Mouse (Mus musculus) embryonic facial prominence, embryonic 11.5 days (tissue): ENCODE data around the gene Tpm1. TPM values are rescaled to one million over a fixed set of nuclear protein-coding genes. Genes with fewer than 3 reads are reported as not detected.
A peak's percentile ranks its signal among the peaks of the same experiment; 100 is the strongest.

Experiments used
- ATAC-seq: fragments of 200-750 bp; cut with Nextera tagmentation; replicated peaks from 2 replicates; pipeline ENCODE4 v1.8.0; 2017; ENCODE audit warnings: low read depth; ENCODE audit not compliant: insufficient number of reproducible peaks, low FRiP score, low TSS enrichment
- DNase-seq: peaks from one replicate; pipeline ENCODE4 v3.0.0-alpha.2; 2015; ENCODE audit warnings: low spot score
- H3K27ac ChIP-seq: fragments of 300-500 bp; sonication (generic); replicated peaks from 2 replicates; pipeline ENCODE4 v1.5.1; 2014; ENCODE audit warnings: mild to moderate bottlenecking, low read depth, low read length, control low read depth
- H3K27me3 ChIP-seq: fragments of 300-500 bp; sonication (generic); 2 replicates; pipeline ENCODE4 v1.6.1; 2014; ENCODE audit warnings: mild to moderate bottlenecking, low read length, moderate library complexity, mixed read lengths; ENCODE audit not compliant: control insufficient read depth, insufficient read depth
- H3K36me3 ChIP-seq: fragments of 300-500 bp; sonication (generic); replicated peaks from 2 replicates; pipeline ENCODE4 v1.6.1; 2014; ENCODE audit warnings: low read depth, mild to moderate bottlenecking, low read length, moderate library complexity, mixed read lengths; ENCODE audit not compliant: control insufficient read depth, insufficient read depth
- H3K4me1 ChIP-seq: fragments of 300-500 bp; sonication (generic); 2 replicates; pipeline ENCODE4 v1.6.1; 2014; ENCODE audit warnings: low read length, mixed read lengths; ENCODE audit not compliant: control insufficient read depth, insufficient read depth
- H3K4me2 ChIP-seq: fragments of 300-500 bp; sonication (generic); 2 replicates; pipeline ENCODE4 v1.6.1; 2014; ENCODE audit warnings: low read depth, mild to moderate bottlenecking, control low read depth, low read length, moderate library complexity
- H3K4me3 ChIP-seq: fragments of 300-500 bp; sonication (generic); 2 replicates; pipeline ENCODE4 v1.5.1; 2014; ENCODE audit warnings: low read depth, low read length, control low read depth
- H3K9ac ChIP-seq: fragments of 300-500 bp; sonication (generic); replicated peaks from 2 replicates; pipeline ENCODE4 v1.6.1; 2014; ENCODE audit warnings: mild to moderate bottlenecking, control low read depth, low read length
- H3K9me3 ChIP-seq: fragments of 300-500 bp; sonication (generic); replicated peaks from 2 replicates; pipeline ENCODE4 v1.6.1; 2016; ENCODE audit warnings: mild to moderate bottlenecking, low read length, inconsistent platforms, mixed read lengths; ENCODE audit not compliant: control insufficient read depth
- WGBS: fragments of 180-500 bp; shearing (Covaris S2); extraction: QIAGEN DNeasy Blood & Tissue Kit; methylation state at CpG from one replicate; pipeline ENCODE4 v1.1.7; 2014; 5-methylcytosine and 5-hydroxymethylcytosine counted together
- polyA plus RNA-seq: library from polyadenylated mRNA; unstranded; fragments of >200 nt; fragmentation: Nextera tagmentation; extraction: Ambion mirVana; gene quantifications from 2 replicates; pipeline ENCODE4 v1.2.1, GENCODE M21; 2014

The Tpm1 gene
- polyA plus RNA-seq, 1 experiment from 2014 or later: 596 TPM

- 67% methylated on average over 2 of the region's 2 CpGs for WGBS
- ATAC-seq (no peak), DNase-seq (no peak)
- Histone ChIP-seq H3K27ac (no peak overlapping the region), H3K4me1 (peaks cover 3% of the 10 kb centered on the region), H3K9ac (no peak overlapping the region), H3K4me2 (no peak overlapping the region), H3K4me3 (no peak overlapping the region), H3K9me3 (no peaks in the 10 kb centered on the region), H3K36me3 (no peaks in the 10 kb centered on the region), H3K27me3 (no peaks in the 10 kb centered on the region)
These were observed 35.7 kb downstream of the Tpm1 start for GRCm38 (mm10) chr9:67013501-67013900.

GRCm38 (mm10) chr9:67012470-67012869 is 36.7 kb downstream of the Tpm1 start:
- H3K4me3 ChIP-seq: no peak overlapping the region
- WGBS: 47% methylated on average over 3 of the region's 3 CpGs
- H3K9me3 ChIP-seq: no peaks in the 10 kb centered on the region
- H3K9ac ChIP-seq: no peak overlapping the region
- no peak for ATAC-seq
- DNase-seq: peak; percentile 31
- H3K4me1 ChIP-seq: peaks cover 3% of the 10 kb centered on the region
- no peak overlapping the region for H3K27ac ChIP-seq
- no peaks in the 10 kb centered on the region for H3K27me3 ChIP-seq
- H3K4me2 ChIP-seq: no peak overlapping the region
- no peaks in the 10 kb centered on the region for H3K36me3 ChIP-seq

DNA sequence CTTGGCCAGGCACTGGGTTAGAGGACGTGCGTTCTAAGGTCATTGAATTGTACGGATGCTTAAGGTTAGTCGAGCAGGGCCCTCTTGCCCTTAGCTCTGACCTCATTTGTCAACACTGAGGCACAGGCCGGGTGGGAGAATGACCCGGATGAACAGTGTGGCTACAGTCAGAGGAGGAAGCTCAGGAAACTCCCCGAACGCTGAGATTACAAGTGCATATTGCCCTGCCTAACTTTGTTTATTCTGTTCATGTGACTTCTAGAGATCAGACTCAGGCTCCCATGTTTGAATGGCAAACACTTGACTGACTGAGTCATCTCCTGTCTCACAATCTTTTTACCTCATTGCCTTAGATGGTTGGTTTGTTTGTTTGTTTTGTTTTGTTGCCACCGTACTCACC is 37.7 kb downstream of the Tpm1 start:
- Histone ChIP-seq H3K27ac (no peak overlapping the region), H3K27me3 (no peaks in the 10 kb centered on the region), H3K4me2 (no peak overlapping the region), H3K4me1 (peaks cover 3% of the 10 kb centered on the region), H3K9ac (no peak overlapping the region), H3K4me3 (no peak overlapping the region), H3K9me3 (no peaks in the 10 kb centered on the region), H3K36me3 (no peaks in the 10 kb centered on the region)
- no peak for ATAC-seq
- DNase-seq: no peak
- 63% methylated on average over 9 of the region's 9 CpGs for WGBS

- H3K27ac ChIP-seq: peak overlapping the region; percentile 28; the same call in 1 of the 2 replicates
- no peak overlapping the region for H3K4me2 ChIP-seq
- ATAC-seq (peak; percentile 60; the same call in 1 of the 2 replicates), DNase-seq (peak; percentile 78)
- WGBS: 24% methylated on average over 11 of the region's 11 CpGs
- H3K9me3 ChIP-seq: no peaks in the 10 kb centered on the region
- peaks cover 3% of the 10 kb centered on the region for H3K4me1 ChIP-seq
- H3K4me3 ChIP-seq: no peak overlapping the region
- no peaks in the 10 kb centered on the region for H3K36me3 ChIP-seq
- H3K9ac ChIP-seq: no peak overlapping the region
- no peaks in the 10 kb centered on the region for H3K27me3 ChIP-seq
These were observed 40.4 kb downstream of the Tpm1 start for GRCm38 (mm10) chr9:67008781-67009180.

- no peak for ATAC-seq
- no peak overlapping the region for H3K4me3 ChIP-seq
- no peak overlapping the region for H3K27ac ChIP-seq
- H3K4me1 ChIP-seq: peaks cover 3% of the 10 kb centered on the region
- H3K9ac ChIP-seq: no peak overlapping the region
- no peaks in the 10 kb centered on the region for H3K36me3 ChIP-seq
- WGBS: 76% methylated on average over 4 of the region's 4 CpGs
- no peak overlapping the region for H3K4me2 ChIP-seq
- no peaks in the 10 kb centered on the region for H3K9me3 ChIP-seq
- no peaks in the 10 kb centered on the region for H3K27me3 ChIP-seq
- no peak for DNase-seq
These were observed 42.8 kb downstream of the Tpm1 start for GRCm38 (mm10) chr9:67006376-67006775.

DNA sequence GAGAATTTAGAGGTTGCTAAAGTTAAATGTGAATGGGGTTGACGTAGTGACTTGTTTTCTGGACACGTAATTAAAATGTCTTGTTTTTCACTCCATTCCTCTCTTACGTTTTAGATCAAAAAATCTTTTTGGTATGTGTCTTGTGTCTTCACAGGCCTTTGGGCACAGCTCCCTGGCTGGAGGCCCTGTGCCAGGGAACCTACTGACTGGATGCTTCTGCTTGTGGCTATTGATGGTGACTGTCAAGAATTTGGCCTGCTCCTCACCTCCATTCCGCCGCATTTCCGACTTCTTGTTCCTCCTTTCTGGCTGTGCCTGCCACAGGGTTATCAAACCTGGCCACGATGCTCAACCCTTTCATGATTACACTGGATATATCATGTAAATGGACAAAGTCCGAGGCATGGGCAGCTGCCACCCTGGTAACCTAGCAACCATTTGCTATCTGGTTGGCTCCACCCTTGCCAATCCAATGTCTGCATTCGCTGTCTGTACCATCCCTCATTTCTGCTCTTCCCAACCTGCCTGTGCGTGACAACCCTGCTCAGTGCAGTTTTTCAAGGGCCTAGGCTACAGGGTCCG is 44.0 kb downstream of the Tpm1 start:
- Histone ChIP-seq H3K36me3 (no peaks in the 10 kb centered on the region), H3K27ac (no peak overlapping the region), H3K4me1 (peaks cover 3% of the 10 kb centered on the region), H3K9ac (no peak overlapping the region), H3K9me3 (no peaks in the 10 kb centered on the region), H3K27me3 (no peaks in the 10 kb centered on the region), H3K4me2 (no peak overlapping the region), H3K4me3 (no peak overlapping the region)
- no peak for ATAC-seq
- WGBS: 91% methylated on average over 11 of the region's 11 CpGs
- DNase-seq: no peak

DNA sequence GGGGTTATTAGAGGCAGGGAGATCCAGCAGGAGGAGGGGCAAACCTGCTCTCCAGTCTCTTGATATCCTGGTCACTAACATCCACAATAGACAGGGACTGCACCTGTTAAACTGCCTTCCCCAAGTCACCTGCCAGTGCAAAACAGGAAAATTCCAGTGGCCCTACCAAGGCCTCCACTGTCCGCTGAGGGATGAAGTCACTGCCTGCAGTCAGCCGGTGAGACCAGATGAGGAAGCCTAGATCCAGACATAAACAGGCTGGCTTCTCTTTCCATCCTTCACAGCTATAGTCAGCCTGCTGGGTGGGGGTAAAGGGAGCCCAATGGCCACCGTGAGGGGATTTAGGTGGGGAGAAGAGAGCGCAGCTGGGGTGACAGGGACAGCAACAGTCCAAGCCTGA is 45.5 kb downstream of the Tpm1 start:
- no peak for DNase-seq
- 49% methylated on average over 4 of the region's 4 CpGs for WGBS

GRCm38 (mm10) chr9:67003156-67003555 is 46.0 kb downstream of the Tpm1 start:
- H3K27ac ChIP-seq: no peak overlapping the region
- no peak overlapping the region for H3K4me2 ChIP-seq
- ATAC-seq (no peak), DNase-seq (no peak)
- no peak overlapping the region for H3K4me3 ChIP-seq
- no peaks in the 10 kb centered on the region for H3K36me3 ChIP-seq
- 31% methylated on average over 4 of the region's 4 CpGs for WGBS
- H3K4me1 ChIP-seq: no peaks in the 10 kb centered on the region; the same call in 1 of the 2 replicates
- no peaks in the 10 kb centered on the region for H3K9me3 ChIP-seq
- H3K9ac ChIP-seq: no peak overlapping the region
- no peaks in the 10 kb centered on the region for H3K27me3 ChIP-seq

More for the DNA sequence above, 45.5 kb downstream of the Tpm1 start:
- no peak for ATAC-seq
- Histone ChIP-seq H3K27ac (no peak overlapping the region), H3K4me2 (no peak overlapping the region), H3K36me3 (no peaks in the 10 kb centered on the region), H3K4me3 (no peak overlapping the region), H3K9me3 (no peaks in the 10 kb centered on the region), H3K4me1 (peaks cover 2% of the 10 kb centered on the region), H3K27me3 (no peaks in the 10 kb centered on the region), H3K9ac (no peak overlapping the region)
